ENCODE assay signal across 25 mouse cellular contexts in the genomic region with DNA sequence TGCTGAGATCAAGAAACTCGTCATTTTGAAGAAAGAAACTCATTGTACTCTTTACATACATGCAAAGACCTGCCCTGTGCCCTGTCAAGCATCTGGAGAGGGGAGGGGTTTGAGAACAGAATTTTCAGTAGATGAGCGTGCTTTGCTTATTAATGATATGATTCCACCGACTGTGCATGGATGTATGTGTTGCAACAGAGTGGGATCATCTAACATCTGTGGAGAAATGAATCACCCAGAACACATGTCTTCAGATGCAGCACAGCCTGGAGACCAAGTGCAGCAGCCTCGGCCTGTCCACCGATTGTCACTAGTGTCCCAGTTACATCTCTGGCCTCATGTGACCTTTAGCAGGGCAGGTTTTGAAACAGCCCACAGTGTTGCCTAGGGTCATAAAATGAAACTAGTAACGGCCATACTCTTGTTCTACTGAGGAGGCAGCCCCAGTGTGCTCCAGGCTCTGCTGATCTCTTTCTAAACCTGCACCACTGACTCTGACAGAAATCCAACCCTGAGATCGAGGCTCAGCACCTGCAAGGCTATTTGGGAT. TPM values are rescaled to one million over a fixed set of nuclear protein-coding genes. Genes with fewer than 3 reads are reported as not detected.
A peak's percentile ranks its signal among the peaks of the same experiment; 100 is the strongest.
DNase-seq lines count a peak whose midpoint lies in the region; ATAC-seq and TF ChIP-seq lines count a peak whose summit lies in the region.
"Had no signal": no experiment of that assay in that cellular context is flagged by ENCODE, and none has a peak within 500 bp of the region (broad histone marks: within the 10 kb centered on the region; RNA-seq: fewer than 3 reads in every experiment).

No protein-coding gene starts in this region.

- peak; percentile 74 for ATAC-seq in forebrain, postnatal 0 days
- no peak for ATAC-seq in forebrain, embryonic 12.5 days (ENCODE audit: low FRiP score)
- ATAC-seq in liver, postnatal 0 days = peak; percentile 52
- ATAC-seq in liver, embryonic 11.5 days (replicated peaks; ENCODE audit: low FRiP score) = no peak
- ATAC-seq: activated CD4-positive, CD25-positive, alpha-beta regulatory T cell, adult 4 months; Patski had no signal

- no peak overlapping the region for H3K9ac ChIP-seq in forebrain, postnatal 0 days
- no peak overlapping the region for H3K9ac ChIP-seq in forebrain, embryonic 12.5 days
- no peak overlapping the region for H3K9ac ChIP-seq in liver, postnatal 0 days (replicated peaks)
- H3K9ac ChIP-seq in liver, embryonic 11.5 days (ENCODE audit: low read depth, low read length) = no peak overlapping the region
- H3K9ac ChIP-seq: embryonic facial prominence, embryonic 13.5 days; heart, embryonic 12.5 days; hindbrain, embryonic 14.5 days; intestine, embryonic 15.5 days had no signal

- DNase-seq in forebrain, postnatal 0 days = peak; percentile 47
- DNase-seq in liver, postnatal 0 days = peak; percentile 23
- DNase-seq in liver, embryonic 11.5 days (ENCODE audit: low spot score) = no peak
- DNase-seq in adipocyte (ENCODE audit: low spot score) = peak; percentile 7
- DNase-seq in retina, embryonic 14.5 days (ENCODE audit: low spot score) = no peak
- DNase-seq: adrenal gland, adult 2 months; adrenal gland, postnatal 25 days; B cell, adult 2 months; cerebellum, adult 18-20 months; cerebellum, adult 9-11 months; cerebellum, postnatal 36 days; gastrocnemius, postnatal 14 days had no signal

- H3K4me3 ChIP-seq in forebrain, postnatal 0 days (ENCODE audit: low read depth, low read length) = no peak overlapping the region
- no peak overlapping the region for H3K4me3 ChIP-seq in forebrain, embryonic 12.5 days (replicated peaks)
- H3K4me3 ChIP-seq in liver, postnatal 0 days (ENCODE audit: low read depth, low read length) = no peak overlapping the region
- no peak overlapping the region for H3K4me3 ChIP-seq in liver, embryonic 11.5 days (ENCODE audit: low read depth, low read length)
- H3K4me3 ChIP-seq: embryonic facial prominence, embryonic 13.5 days; heart, embryonic 12.5 days; hindbrain, embryonic 10.5 days; intestine, embryonic 15.5 days had no signal

- no peak overlapping the region for H3K4me2 ChIP-seq in forebrain, postnatal 0 days (ENCODE audit: low read depth)
- no peak overlapping the region for H3K4me2 ChIP-seq in forebrain, embryonic 12.5 days
- no peak overlapping the region for H3K4me2 ChIP-seq in liver, postnatal 0 days (ENCODE audit: low read depth, low read length)
- H3K4me2 ChIP-seq in liver, embryonic 11.5 days = no peak overlapping the region
- H3K4me2 ChIP-seq: embryonic facial prominence, embryonic 13.5 days; heart, embryonic 12.5 days; hindbrain, embryonic 14.5 days; intestine, embryonic 15.5 days had no signal

- no peak for TF ChIP-seq CTCF in forebrain, postnatal 0 days (IDR thresholded peaks at IDR 0.05; ENCODE audit: low read depth)
- TF ChIP-seq CTCF in liver, postnatal 0 days (IDR thresholded peaks at IDR 0.05; ENCODE audit: low read depth) = no peak

- no peaks in the 10 kb centered on the region for H3K9me3 ChIP-seq in forebrain, postnatal 0 days (ENCODE audit: low read length)
- no peaks in the 10 kb centered on the region for H3K9me3 ChIP-seq in forebrain, embryonic 12.5 days
- no peaks in the 10 kb centered on the region for H3K9me3 ChIP-seq in liver, postnatal 0 days (ENCODE audit: low read length)
- no peaks in the 10 kb centered on the region for H3K9me3 ChIP-seq in liver, embryonic 11.5 days (ENCODE audit: control insufficient read depth, low read length)
- H3K9me3 ChIP-seq: embryonic facial prominence, embryonic 13.5 days; heart, embryonic 12.5 days; hindbrain, embryonic 10.5 days; intestine, embryonic 15.5 days had no signal

- H3K4me1 ChIP-seq in forebrain, postnatal 0 days (ENCODE audit: insufficient read depth) = no peaks in the 10 kb centered on the region
- H3K4me1 ChIP-seq in forebrain, embryonic 12.5 days = no peaks in the 10 kb centered on the region
- H3K4me1 ChIP-seq in liver, postnatal 0 days (ENCODE audit: insufficient read depth) = peaks cover 3% of the 10 kb centered on the region
- no peaks in the 10 kb centered on the region for H3K4me1 ChIP-seq in liver, embryonic 11.5 days (replicated peaks; ENCODE audit: control insufficient read depth, insufficient read depth, low read length)
- H3K4me1 ChIP-seq: heart, embryonic 12.5 days; hindbrain, embryonic 10.5 days; intestine, embryonic 15.5 days had no signal

- TF ChIP-seq EP300 in liver, postnatal 0 days (IDR thresholded peaks at IDR 0.05; ENCODE audit: low read depth) = no peak

- H3K27me3 ChIP-seq in forebrain, postnatal 0 days (ENCODE audit: insufficient read depth, low read length) = no peaks in the 10 kb centered on the region
- no peaks in the 10 kb centered on the region for H3K27me3 ChIP-seq in forebrain, embryonic 12.5 days
- no peaks in the 10 kb centered on the region for H3K27me3 ChIP-seq in liver, postnatal 0 days (ENCODE audit: insufficient read depth, low read length)
- no peaks in the 10 kb centered on the region for H3K27me3 ChIP-seq in liver, embryonic 11.5 days (replicated peaks; ENCODE audit: control insufficient read depth, insufficient read depth, low read length)
- H3K27me3 ChIP-seq: embryonic facial prominence, embryonic 13.5 days; Patski had no signal

- H3K27ac ChIP-seq in forebrain, postnatal 0 days (ENCODE audit: low read depth, low read length) = peak overlapping the region; percentile 58
- no peak overlapping the region for H3K27ac ChIP-seq in forebrain, embryonic 12.5 days
- H3K27ac ChIP-seq in liver, postnatal 0 days (ENCODE audit: low read depth) = no peak overlapping the region
- H3K27ac ChIP-seq in liver, embryonic 11.5 days (ENCODE audit: low read depth, low read length) = no peak overlapping the region
- H3K27ac ChIP-seq: embryonic facial prominence, embryonic 13.5 days; hindbrain, embryonic 10.5 days; hindbrain, embryonic 14.5 days; intestine, embryonic 15.5 days had no signal

- H3K36me3 ChIP-seq in forebrain, postnatal 0 days (ENCODE audit: insufficient read depth) = no peaks in the 10 kb centered on the region
- H3K36me3 ChIP-seq in forebrain, embryonic 12.5 days (replicated peaks) = no peaks in the 10 kb centered on the region
- peaks cover 9% of the 10 kb centered on the region; the same call in 1 of the 2 replicates for H3K36me3 ChIP-seq in liver, postnatal 0 days (replicated peaks; ENCODE audit: insufficient read depth, low read length)
- no peaks in the 10 kb centered on the region for H3K36me3 ChIP-seq in liver, embryonic 11.5 days (ENCODE audit: control insufficient read depth, insufficient read depth, low read length)
- H3K36me3 ChIP-seq: embryonic facial prominence, embryonic 13.5 days; heart, embryonic 12.5 days; hindbrain, embryonic 10.5 days; intestine, embryonic 15.5 days had no signal

- 55% methylated on average over 7 of the region's 7 CpGs for WGBS in forebrain, postnatal 0 days
- WGBS in forebrain, embryonic 12.5 days = 73% methylated on average over 7 of the region's 7 CpGs
- WGBS in liver, postnatal 0 days (ENCODE audit: insufficient replicate concordance) = 55% methylated on average over 7 of the region's 7 CpGs
- WGBS in liver, embryonic 11.5 days = 63% methylated on average over 7 of the region's 7 CpGs

RNA-seq across cellular contexts. Expression of a gene that starts 16.2 kb away (rescaled TPM):
- 1.3 TPM in 1 of 2 replicates, not detected in the other for total RNA-seq in forebrain, postnatal 0 days (2014; rRNA removed)
- polyA plus RNA-seq in forebrain, postnatal 0 days (2015; fragmentation: Nextera tagmentation; extraction: Ambion mirVana) = 0.52 and 1.2 TPM in 2 replicates
- polyA plus RNA-seq in forebrain, embryonic 12.5 days (2016; fragmentation: Nextera tagmentation; extraction: Ambion mirVana) = not detected in 2 replicates
- 738 and 756 TPM in 2 replicates for polyA plus RNA-seq in liver, postnatal 0 days (2015; fragmentation: Nextera tagmentation; extraction: Ambion mirVana)
- 78.7 and 82.3 TPM in 2 replicates for polyA plus RNA-seq in liver, embryonic 11.5 days (2014; fragmentation: Nextera tagmentation; extraction: Ambion mirVana)
- total RNA-seq: adrenal gland, postnatal 25 days; gastrocnemius, adult 18-20 months; gastrocnemius, postnatal 14 days; heart, adult 8-10 months; heart, postnatal 25 days; MEL had no signal
- polyA plus RNA-seq: activated CD4-positive, CD25-positive, alpha-beta regulatory T cell, adult 4 months; embryonic facial prominence, embryonic 13.5 days; gonadal fat pad, adult 2 months; hindbrain, embryonic 10.5 days had no signal

Comparison
In these comparisons a context has a peak if more than half of its experiments do, and no peak if none do; other contexts are left out.
1. ATAC-seq: peak in forebrain, postnatal 0 days (single experiment) and liver, postnatal 0 days (single experiment); none in forebrain, embryonic 12.5 days (single experiment) and liver, embryonic 11.5 days (single experiment).
2. DNase-seq: peak in forebrain, postnatal 0 days (single experiment), liver, postnatal 0 days (single experiment) and adipocyte (single experiment); none in liver, embryonic 11.5 days (single experiment) and retina, embryonic 14.5 days (single experiment).
3. RNA of a gene that starts 16.2 kb away (polyA plus RNA-seq): 738 to 756 TPM in liver, postnatal 0 days and 78.7 to 82.3 TPM in liver, embryonic 11.5 days; 0.52 to 1.2 TPM in forebrain, postnatal 0 days and not detected in forebrain, embryonic 12.5 days; every median in the first group is over 10 times any median in the second.